Mouse (Mus musculus): ENCODE data around the gene Rtp4.

DNA sequence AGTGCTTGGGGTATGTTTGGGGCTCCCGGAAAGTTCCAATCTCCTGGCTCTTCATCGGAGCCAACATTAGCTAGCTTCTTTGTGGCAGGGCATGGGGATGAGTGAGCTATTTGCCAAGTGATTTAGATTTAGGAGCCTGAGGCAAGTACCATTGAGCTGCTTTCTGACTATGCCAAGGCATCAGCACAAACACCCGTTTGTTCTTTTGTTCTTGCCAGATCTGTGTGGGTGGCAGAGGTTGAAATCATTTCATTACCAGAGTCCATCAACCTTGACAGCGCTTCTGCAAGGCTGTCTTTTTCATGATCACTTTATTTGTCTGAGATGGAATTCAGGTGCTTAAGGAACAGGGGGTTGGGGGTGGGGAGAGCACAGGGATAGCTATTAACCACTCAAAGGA is 104.1 kb downstream of the Rtp4 start:
- TF ChIP-seq GATA1 (IDR thresholded peaks at IDR 0.05; ENCODE audit: borderline replicate concordance, low read length) = no peak
- no peak for TF ChIP-seq FLI1 (IDR thresholded peaks at IDR 0.05; ENCODE audit: low read length)

Data from megakaryocyte, embryonic 14.5 days (primary cell).